Mouse (Mus musculus) MEL (cell line): ENCODE measurements around the gene Tsc22d3. TPM values are rescaled to one million over a fixed set of nuclear protein-coding genes. Genes with fewer than 3 reads are reported as not detected.

Experiments
- DNase-seq: peaks from one replicate; pipeline ENCODE4 v3.0.0; 2011; ENCODE audit warnings: low read depth, low spot score
- H3K27ac ChIP-seq: 2 replicates; pipeline ENCODE4 v1.5.1; 2012; ENCODE audit warnings: low read depth, mild to moderate bottlenecking, control low read depth, low read length, moderate library complexity; ENCODE audit not compliant: control insufficient read depth
- H3K27me3 ChIP-seq, 2 experiments: fragments of 150-350 bp in 1 of 2; sonication (generic) in 1 of 2; 2 replicates each; pipeline ENCODE4 v1.6.1; 2012; ENCODE audit warnings: low read length in 2 of 2, mild to moderate bottlenecking in 2 of 2, improper control_type of control experiment in 1 of 2, moderate library complexity in 1 of 2; ENCODE audit not compliant: insufficient read depth in 2 of 2, control insufficient read depth in 1 of 2
- H3K36me3 ChIP-seq, 2 experiments: 2 replicates each; pipeline ENCODE4 v1.6.1; 2012 to 2014; ENCODE audit warnings: low read length in 2 of 2, improper control_type of control experiment in 1 of 2, inconsistent platforms in 1 of 2, mild to moderate bottlenecking in 1 of 2; ENCODE audit not compliant: insufficient read depth in 2 of 2, control insufficient read depth in 1 of 2
- H3K4me1 ChIP-seq, 2 experiments: fragments of 150-350 bp in 1 of 2; sonication (generic) in 1 of 2; 2 replicates each; pipeline ENCODE4 v1.6.1; 2012; ENCODE audit warnings: low read length in 2 of 2, improper control_type of control experiment in 1 of 2, mild to moderate bottlenecking in 1 of 2; ENCODE audit not compliant: insufficient read depth in 2 of 2, control insufficient read depth in 1 of 2
- H3K4me3 ChIP-seq, 2 experiments: fragments of 150-350 bp in 1 of 2; sonication (generic) in 1 of 2; 2 replicates each; pipeline ENCODE4 v1.5.1; 2012; ENCODE audit warnings: low read depth in 2 of 2, low read length in 2 of 2, mild to moderate bottlenecking in 2 of 2, moderate library complexity in 2 of 2, control low read depth in 1 of 2, improper control_type of control experiment in 1 of 2; ENCODE audit not compliant: control insufficient read depth in 1 of 2, insufficient read depth in 1 of 2
- H3K79me2 ChIP-seq: 2 replicates; pipeline ENCODE4 v1.6.1; 2012; ENCODE audit warnings: mild to moderate bottlenecking, low read length, moderate library complexity; ENCODE audit not compliant: control insufficient read depth, poor library complexity, insufficient read depth
- H3K9ac ChIP-seq: 2 replicates; pipeline ENCODE4 v1.6.1; 2012; ENCODE audit warnings: low read depth, mild to moderate bottlenecking, control low read depth, low read length, moderate library complexity; ENCODE audit not compliant: control insufficient read depth, poor library complexity, severe bottlenecking
- H3K9me3 ChIP-seq: fragments of 150-350 bp; sonication (generic); replicated peaks from 2 replicates; pipeline ENCODE4 v1.6.1; 2012; ENCODE audit warnings: mild to moderate bottlenecking, low read length, improper control_type of control experiment, moderate library complexity; ENCODE audit not compliant: insufficient read depth
- CTCF ChIP-seq, 3 experiments: IDR thresholded peaks in 2 of 3; conservative IDR thresholded peaks in 1 of 3; 2 replicates each; pipeline ENCODE4 v1.5.1; 2011 to 2012; ENCODE audit warnings: low read length in 3 of 3, low read depth in 2 of 3, mild to moderate bottlenecking in 2 of 3, improper control_type of control experiment in 1 of 3, inconsistent platforms in 1 of 3, mixed read lengths in 1 of 3, moderate library complexity in 1 of 3; ENCODE audit not compliant: control insufficient read depth in 1 of 3, insufficient read depth in 1 of 3, poor library complexity in 1 of 3, severe bottlenecking in 1 of 3
- E2F4 ChIP-seq: IDR thresholded peaks from 2 replicates; pipeline ENCODE4 v1.6.1; 2011; ENCODE audit warnings: low read depth, low read length, improper control_type of control experiment, borderline replicate concordance
- ELF1 ChIP-seq: IDR thresholded peaks from 2 replicates; pipeline ENCODE4 v1.6.1; 2014; ENCODE audit warnings: low read depth, mild to moderate bottlenecking, inconsistent platforms, low read length, improper control_type of control experiment, moderate library complexity
- ETS1 ChIP-seq: IDR thresholded peaks from 2 replicates; pipeline ENCODE4 v1.6.1; 2012; ENCODE audit warnings: low read depth, mild to moderate bottlenecking, inconsistent platforms, low read length, improper control_type of control experiment, moderate library complexity
- GATA1 ChIP-seq: IDR thresholded peaks from 2 replicates; pipeline ENCODE4 v1.6.1; 2011; ENCODE audit warnings: low read depth, low read length, improper control_type of control experiment
- HCFC1 ChIP-seq: IDR thresholded peaks from 2 replicates; pipeline ENCODE4 v1.6.1; 2012; ENCODE audit warnings: low read depth, mild to moderate bottlenecking, inconsistent platforms, low read length, improper control_type of control experiment, moderate library complexity
- JUND ChIP-seq: IDR thresholded peaks from 2 replicates; pipeline ENCODE4 v1.6.1; 2011; ENCODE audit warnings: low read depth, mild to moderate bottlenecking, improper control_type of control experiment, low read length
- MAFK ChIP-seq: IDR thresholded peaks from 2 replicates; pipeline ENCODE4 v1.6.1; 2011; ENCODE audit warnings: low read depth, mild to moderate bottlenecking, low read length, improper control_type of control experiment, borderline replicate concordance
- MAZ ChIP-seq: IDR thresholded peaks from 2 replicates; pipeline ENCODE4 v1.6.1; 2012; ENCODE audit warnings: low read depth, mild to moderate bottlenecking, inconsistent platforms, low read length, improper control_type of control experiment
- MEF2A ChIP-seq: IDR thresholded peaks from 2 replicates; pipeline ENCODE4 v1.6.1; 2014; ENCODE audit warnings: low read depth, mild to moderate bottlenecking, inconsistent platforms, low read length, improper control_type of control experiment; ENCODE audit not compliant: poor library complexity, insufficient replicate concordance, severe bottlenecking; ENCODE audit errors: extremely low read depth
- MXI1 ChIP-seq: IDR thresholded peaks from 2 replicates; pipeline ENCODE4 v1.6.1; 2011; ENCODE audit warnings: mild to moderate bottlenecking, low read depth, low read length, improper control_type of control experiment
- NELFE ChIP-seq: IDR thresholded peaks from 2 replicates; pipeline ENCODE4 v1.6.1; 2011; ENCODE audit warnings: low read depth, low read length, improper control_type of control experiment
- NRF1 ChIP-seq: IDR thresholded peaks from 2 replicates; pipeline ENCODE4 v1.6.1; 2014; ENCODE audit warnings: low read depth, mild to moderate bottlenecking, inconsistent platforms, low read length, improper control_type of control experiment, moderate library complexity; ENCODE audit not compliant: poor library complexity, insufficient read depth, severe bottlenecking
- RAD21 ChIP-seq: IDR thresholded peaks from 2 replicates; pipeline ENCODE4 v1.6.1; 2011; ENCODE audit warnings: mild to moderate bottlenecking, low read depth, low read length, improper control_type of control experiment
- SIN3A ChIP-seq: IDR thresholded peaks from 2 replicates; pipeline ENCODE4 v1.6.1; 2012; ENCODE audit warnings: low read length, improper control_type of control experiment, inconsistent platforms
- SMC3 ChIP-seq: IDR thresholded peaks from 2 replicates; pipeline ENCODE4 v1.6.1; 2011; ENCODE audit warnings: low read depth, low read length, improper control_type of control experiment
- TAL1 ChIP-seq: IDR thresholded peaks from 2 replicates; pipeline ENCODE4 v1.6.1; 2012; ENCODE audit warnings: mild to moderate bottlenecking, inconsistent platforms, low read length, moderate library complexity, mixed read lengths
- UBTF ChIP-seq: IDR thresholded peaks from 2 replicates; pipeline ENCODE4 v1.6.1; 2012; ENCODE audit warnings: low read depth, mild to moderate bottlenecking, inconsistent platforms, low read length, improper control_type of control experiment, moderate library complexity, borderline replicate concordance; ENCODE audit not compliant: insufficient read depth
- ZKSCAN1 ChIP-seq: IDR thresholded peaks from 2 replicates; pipeline ENCODE4 v1.6.1; 2012; ENCODE audit warnings: low read depth, mild to moderate bottlenecking, inconsistent platforms, low read length, improper control_type of control experiment, moderate library complexity
- ZMIZ1 ChIP-seq: IDR thresholded peaks from 2 replicates; pipeline ENCODE4 v1.6.1; 2012; ENCODE audit warnings: low read depth, mild to moderate bottlenecking, inconsistent platforms, low read length, improper control_type of control experiment, moderate library complexity
- ZNF384 ChIP-seq: IDR thresholded peaks from 2 replicates; pipeline ENCODE4 v1.6.1; 2012; ENCODE audit warnings: low read depth, mild to moderate bottlenecking, inconsistent platforms, low read length, improper control_type of control experiment
- polyA plus RNA-seq, 2 experiments: library from polyadenylated mRNA; stranded (reverse) in 1 of 2; unstranded in 1 of 2; fragments of >175 nt in 1 of 2; fragments of >200 nt in 1 of 2; gene quantifications; 2 replicates each; pipeline versions ENCODE4 v1.2.1 to v1.2.4; 2012; ENCODE audit warnings: low replicate concordance in 2 of 2, low read depth in 1 of 2; ENCODE audit not compliant: insufficient read length in 2 of 2, insufficient read depth in 1 of 2, missing spikeins in 1 of 2
- total RNA-seq: library from RNA; depleted of rRNA; stranded (reverse); fragments of 300-350 nt; gene quantifications from 2 replicates; pipeline ENCODE4 v1.2.3, GENCODE M21; 2012

The Tsc22d3 gene
- total and polyA plus RNA-seq, 3 experiments = 29.5 to 32.7 TPM; not detected in 1

GRCm38 (mm10) chrX:140598194-140598849, 2.1 kb downstream of the Tsc22d3 start:
- Histone ChIP-seq H3K4me1 (peaks cover 0 to 4% of the 10 kb centered on the region in 2 experiments; a peak in 2 of 4 replicates), H3K27ac (no peak overlapping the region), H3K36me3 (peaks cover 0 to 4% of the 10 kb centered on the region in 2 experiments; a peak in 3 of 4 replicates), H3K4me3 (peak overlapping the region; percentile 57 to 78), H3K79me2 (peaks cover 7% of the 10 kb centered on the region), H3K9ac (peak overlapping the region; percentile 71), H3K9me3 (no peaks in the 10 kb centered on the region), H3K27me3 (no peaks in the 10 kb centered on the region)
- TF ChIP-seq HCFC1 (no peak), MEF2A (no peak), ETS1 (peak; percentile 36; the same call in 1 of the 2 replicates), MXI1 (no peak), NRF1 (no peak), SIN3A (peak; percentile 63), TAL1 (no peak), MAZ (no peak), GATA1 (no peak), SMC3 (peak; percentile 12; the same call in 1 of the 2 replicates), ELF1 (no peak), UBTF (0 out of 2 replicates have a peak, but pooled peaks have one; percentile 16), ZNF384 (peak; percentile 77), ZMIZ1 (no peak), ZKSCAN1 (no peak), JUND (no peak), CTCF (IDR thresholded peaks at IDR 0.05 in 2 of 3, conservative IDR thresholded peaks at IDR 0.05 in 1 of 3; ENCODE audit: control insufficient read depth in 1 of 3, insufficient read depth in 1 of 3, low read depth in 2 of 3, low read length in 3 of 3, poor library complexity in 1 of 3, severe bottlenecking in 1 of 3) (peak in 2 of 3 experiments; percentile 4 to 25; a peak in 2 of 6 replicates), NELFE (no peak), RAD21 (no peak), MAFK (no peak), E2F4 (no peak)
- DNase-seq = peak; percentile 65
